Mouse (Mus musculus) right cerebral cortex, adult 2 months (tissue): ENCODE measurements around the gene Cdc73.
"Not testable (repeated sequence)": the region's sequence is repeated elsewhere in the genome, so short reads cannot be mapped to it uniquely, and the experiment has no call there.

Experiments used
- DNase-seq, 2 experiments: peaks; one replicate each; pipeline ENCODE4 v3.0.0; 2021 to 2022; ENCODE audit warnings: low spot score in 2 of 2

The Cdc73 gene

DNA sequence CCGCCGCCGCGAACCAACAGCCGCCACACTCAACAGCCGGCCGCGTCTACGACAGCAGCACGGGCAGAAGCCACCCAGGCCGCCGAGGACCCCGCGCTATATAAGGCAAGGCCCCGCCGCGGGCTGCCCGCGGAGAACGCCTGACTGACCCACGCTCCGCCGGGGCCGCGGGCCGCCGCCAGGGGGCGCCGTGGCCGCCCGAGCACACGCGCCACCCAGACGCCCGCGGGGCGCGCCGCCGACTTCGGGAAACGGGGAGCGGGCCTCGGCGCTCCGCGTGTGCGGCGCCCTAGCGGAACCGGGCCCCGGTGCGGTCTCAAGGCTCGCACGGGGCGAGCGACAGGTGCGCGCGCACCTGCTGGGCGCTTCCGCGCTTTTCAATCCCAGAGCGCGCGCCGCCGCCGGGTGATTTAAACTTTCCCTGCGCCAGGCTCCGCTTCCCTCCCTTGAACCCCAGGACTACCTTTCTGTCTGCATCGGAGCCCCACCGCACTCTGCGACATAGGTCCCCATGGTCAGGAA lies at the start of gene Cdc73:
Cdc73 (minus strand) TSS at position 153 of the 522 bp plus-strand sequence.
- peak; percentile 85 to 91 for DNase-seq

DNA sequence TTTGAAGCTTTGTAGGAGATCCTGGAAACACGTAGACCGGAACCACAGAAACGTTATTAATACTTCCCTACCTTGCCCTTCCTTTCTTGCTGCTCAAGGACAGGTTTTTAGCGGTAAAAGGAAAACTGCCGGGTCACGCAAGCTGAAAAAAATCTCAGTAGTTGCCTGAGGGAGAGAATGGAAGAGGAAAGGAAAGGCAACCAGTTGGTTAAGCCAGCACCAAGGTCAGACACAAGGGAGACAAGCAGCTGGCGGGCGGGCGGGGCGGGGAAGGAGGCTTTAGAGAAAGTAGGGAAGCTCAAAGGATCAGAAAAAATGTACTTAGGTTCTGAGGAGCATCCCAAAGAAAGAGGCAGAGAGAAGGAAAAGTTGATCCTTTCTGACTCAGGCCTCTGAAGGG lies 43.2 kb upstream of the Cdc73 start:
- no peak for DNase-seq

DNA sequence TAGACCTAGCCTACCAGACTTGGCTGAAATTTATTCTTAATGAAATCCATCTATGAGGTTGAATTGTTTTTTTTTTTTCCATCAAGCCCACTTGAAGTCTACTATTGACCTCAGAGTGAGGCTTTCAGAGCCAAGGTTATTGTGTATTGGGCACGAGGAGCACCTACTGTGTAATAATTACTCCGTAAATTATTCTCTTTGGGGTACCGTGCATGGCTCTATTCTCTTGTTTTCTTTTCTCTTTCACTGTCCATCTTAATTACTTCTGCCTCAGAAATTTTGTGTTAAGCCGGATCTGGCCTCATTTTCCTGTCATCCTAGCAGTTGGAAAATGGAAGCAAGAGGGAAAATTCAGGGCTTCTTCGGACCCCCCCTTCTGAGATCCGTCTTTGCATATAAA lies 39.5 kb upstream of the Cdc73 start:
- DNase-seq = no peak

DNA sequence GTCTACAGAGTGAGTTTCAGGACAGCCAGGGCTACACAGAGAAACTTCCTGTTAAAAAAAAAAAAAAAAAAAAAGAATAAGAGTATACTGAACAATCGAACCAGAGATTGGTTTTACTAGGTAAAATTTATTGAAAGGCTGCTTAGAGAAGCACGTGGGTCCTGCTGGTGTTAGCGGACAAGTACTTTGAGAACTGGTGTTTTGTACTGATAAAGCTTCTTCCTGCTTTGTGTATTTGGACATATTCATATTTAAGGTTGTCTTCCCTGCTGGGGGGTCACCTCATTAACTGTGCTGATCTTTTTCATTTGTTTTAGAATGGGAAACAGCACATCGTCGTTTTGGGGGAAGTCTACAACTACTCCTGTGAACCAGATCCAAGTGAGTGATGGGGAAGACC lies 38.6 kb upstream of the Cdc73 start:
- no peak for DNase-seq

DNA sequence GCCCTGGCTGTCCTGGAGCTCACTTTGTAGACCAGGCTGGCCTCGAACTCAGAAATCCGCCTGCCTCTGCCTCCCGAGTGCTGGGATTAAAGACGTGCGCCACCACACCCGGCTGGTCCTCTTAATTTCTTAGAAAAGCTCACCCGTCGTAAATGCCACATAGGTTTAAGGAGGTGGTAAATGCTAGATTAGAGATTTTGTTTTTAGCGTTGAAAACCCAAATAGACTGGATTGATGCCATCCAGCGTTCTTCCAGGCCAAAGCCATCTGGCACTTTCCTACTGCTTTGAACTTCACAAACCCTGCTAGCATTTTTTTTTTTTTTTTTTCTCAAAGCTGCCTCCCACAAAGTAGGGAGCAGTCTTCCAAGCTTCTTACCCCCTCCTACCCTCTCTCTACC lies 37.9 kb upstream of the Cdc73 start:
- peak in 1 of 2 experiments; percentile 31 for DNase-seq

DNA sequence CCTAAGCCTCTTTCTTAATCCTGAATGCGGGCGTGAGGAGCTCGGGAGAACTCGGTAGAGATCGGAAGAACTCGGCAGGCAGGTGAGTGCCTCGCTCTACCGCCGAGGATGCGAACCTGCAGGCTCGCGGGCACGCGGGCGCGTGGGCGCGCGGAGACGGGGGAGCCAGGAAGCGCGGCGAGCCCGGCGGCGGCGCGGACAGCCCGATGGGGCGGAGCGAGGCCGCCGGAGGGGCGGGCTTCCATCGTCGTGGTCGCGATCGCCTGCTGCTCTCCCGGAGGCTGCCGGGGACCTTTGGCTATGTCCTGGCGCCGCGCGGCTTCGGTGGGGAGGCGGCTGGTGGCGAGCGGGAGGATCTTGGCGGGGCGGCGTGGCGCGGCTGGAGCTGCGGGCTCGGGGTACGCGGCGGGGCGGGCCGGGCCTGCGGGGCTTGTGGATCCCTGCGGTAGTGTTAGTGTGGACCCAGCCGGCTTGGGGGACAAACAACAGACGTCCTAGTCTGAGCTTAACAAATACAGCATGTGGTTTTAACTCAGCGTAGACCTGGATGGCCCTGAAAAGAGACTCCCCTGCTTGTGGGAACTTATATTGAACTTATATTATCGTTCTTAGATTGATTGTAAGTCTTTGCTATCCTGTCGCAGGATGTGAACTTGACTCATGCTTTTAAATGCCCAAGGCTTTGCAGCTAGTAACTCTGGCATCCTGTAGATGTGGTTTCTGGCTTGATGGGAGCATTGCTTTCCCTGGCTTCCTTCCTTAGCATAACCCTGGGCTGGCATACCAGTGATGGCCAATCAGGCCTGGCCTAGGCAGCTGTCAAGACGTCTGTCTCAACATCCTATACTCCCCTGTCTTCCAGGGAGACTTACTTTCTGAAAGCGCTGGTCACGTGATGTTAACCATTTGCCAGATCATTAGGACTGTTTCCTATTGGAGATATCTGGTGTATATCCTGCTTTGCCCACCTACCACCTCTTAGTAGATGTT lies 37.0 kb upstream of the Cdc73 start:
- peak; percentile 89 to 91 for DNase-seq

DNA sequence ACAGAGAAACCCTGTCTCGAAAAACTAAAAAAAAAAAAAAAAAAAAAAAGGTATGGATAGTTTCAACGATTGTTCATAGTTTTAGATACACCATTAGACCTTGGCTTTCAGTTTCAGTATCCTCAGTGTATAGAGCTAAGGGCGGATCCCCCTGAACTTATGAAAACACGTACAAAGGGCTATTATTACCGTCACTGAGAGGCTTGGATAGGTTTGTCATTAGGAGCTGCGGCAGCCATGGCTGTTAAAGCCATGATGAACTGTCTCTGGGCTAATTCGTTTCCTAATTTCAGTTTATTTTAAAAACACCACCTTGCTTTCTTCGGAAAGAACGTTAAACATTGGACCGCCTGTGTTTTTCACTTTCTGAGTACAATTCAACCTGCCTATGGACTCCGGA lies 36.1 kb upstream of the Cdc73 start:
- no peak for DNase-seq

DNA sequence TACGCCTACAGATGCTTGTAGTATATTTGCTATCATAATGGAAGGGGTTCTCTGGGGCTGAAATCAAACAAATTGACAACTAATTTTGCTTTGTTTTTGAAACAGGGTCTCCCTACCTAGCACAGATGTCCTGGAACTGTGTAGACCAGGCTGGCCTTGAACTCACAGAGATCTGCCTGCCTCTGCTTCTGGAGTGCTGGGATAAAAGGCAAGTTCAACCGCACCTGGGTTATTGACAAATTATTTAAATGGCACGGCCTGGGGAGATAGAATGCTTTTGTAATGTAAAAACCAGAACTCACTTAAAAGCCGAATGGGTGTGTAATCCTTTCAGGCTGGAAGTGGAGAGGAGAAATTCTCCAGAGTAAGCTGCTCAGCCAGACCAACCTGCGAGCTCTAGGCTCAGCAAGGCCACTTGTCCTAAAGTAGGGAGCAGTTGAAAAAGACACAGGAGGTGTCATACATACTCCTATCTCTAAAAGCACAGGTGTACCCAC lies 31.3 kb upstream of the Cdc73 start:
- no peak for DNase-seq

DNA sequence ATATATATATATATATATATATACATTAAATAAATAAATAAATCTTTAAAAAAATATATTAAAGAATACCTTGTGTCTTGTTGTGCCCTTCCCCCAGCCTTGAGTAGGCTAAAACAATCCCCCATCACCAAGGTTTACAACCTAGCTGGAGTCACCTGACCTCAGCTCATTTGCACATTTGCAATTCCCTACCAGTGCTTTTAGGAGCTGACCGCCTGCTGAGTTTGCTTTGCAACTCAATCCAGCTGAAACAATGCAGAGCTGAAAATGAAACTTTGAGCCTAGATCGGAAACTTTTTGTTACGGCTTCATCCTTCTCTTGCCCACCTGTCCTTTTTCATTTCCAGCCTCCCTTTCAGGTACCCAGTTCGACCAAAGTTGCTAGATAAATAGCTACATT lies 29.0 kb upstream of the Cdc73 start:
- no peak for DNase-seq

DNA sequence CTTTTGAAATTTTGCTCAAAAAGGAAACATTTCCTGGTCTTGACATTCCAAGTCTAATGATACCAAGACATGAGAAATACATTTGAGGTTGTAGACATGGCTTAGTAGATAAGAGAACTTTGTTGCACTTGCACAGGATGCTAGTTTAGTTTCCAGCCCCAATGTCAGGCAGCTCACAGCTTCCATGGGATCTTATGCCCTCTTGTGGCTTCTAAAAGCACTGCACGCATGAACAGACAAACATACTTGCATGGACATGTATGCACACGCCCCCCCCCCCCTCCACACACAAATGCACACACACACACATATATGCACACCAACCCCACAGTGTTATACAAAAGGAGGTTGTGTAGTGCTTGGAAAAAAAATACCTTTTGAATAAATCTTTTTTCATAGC lies 28.2 kb upstream of the Cdc73 start:
- no peak for DNase-seq

DNA sequence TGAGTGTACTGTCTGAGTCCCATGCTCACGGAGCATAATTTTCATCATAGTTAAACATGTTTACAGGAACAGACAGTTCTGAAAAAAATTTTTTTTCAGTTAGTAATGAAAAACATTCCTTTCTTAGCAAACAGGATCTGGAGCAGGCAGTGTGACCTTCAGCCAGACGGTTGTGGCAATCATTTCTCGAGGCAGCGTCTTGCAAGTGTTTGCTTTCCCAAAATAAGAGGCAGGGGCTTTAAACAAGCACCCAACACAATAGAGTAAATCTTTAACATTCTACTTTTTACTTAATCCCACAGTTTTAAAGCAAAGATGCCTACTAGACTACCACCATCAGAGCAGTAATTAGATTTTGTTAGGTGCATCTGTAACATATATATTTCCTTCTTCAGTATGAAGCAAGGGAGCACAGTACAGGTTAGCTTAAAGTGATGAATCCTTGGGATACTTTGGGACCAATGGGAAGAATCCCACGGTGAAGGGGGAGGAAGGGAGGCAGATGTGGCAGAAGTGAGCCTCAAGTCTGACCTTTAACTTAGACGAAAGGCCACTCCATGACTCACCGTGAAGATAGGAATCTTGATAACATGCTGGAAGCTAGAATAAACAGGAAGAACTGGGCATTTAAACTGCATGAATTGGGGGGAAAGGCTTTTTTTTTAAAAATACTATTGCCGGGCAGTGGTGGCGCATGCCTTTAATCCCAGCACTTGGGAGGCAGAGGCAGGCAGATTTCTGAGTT lies 25.2 kb upstream of the Cdc73 start:
- DNase-seq = no peak

DNA sequence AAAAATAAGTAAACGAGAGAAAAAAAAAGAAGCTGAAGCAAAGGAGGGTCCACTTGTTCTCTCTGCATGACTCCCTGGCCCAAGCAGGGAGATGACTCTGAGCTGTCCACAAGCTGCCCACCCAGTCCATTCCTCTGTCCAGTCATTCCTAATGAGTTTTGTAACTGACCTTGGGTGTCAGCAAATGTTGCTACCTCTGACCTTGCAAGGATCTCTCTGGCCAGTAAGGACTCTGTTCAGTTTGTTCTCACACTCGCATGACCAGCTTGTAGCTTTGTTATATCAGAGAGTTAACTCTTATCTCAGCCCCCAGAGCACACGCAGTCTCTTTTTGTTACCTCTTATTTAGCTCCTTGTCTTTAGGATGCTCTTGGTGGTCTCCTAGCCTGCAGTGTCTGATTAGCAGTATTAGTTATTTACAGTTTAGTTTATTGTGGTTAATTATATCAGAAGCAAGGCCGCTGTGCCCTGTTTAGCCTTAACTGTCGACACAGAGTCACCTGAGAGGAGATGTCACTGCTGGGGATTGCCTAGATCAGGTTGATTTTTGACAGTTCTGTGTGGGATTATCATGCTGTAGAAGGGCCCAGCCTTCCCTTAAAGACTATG lies 21.9 kb upstream of the Cdc73 start:
- DNase-seq = no peak

DNA sequence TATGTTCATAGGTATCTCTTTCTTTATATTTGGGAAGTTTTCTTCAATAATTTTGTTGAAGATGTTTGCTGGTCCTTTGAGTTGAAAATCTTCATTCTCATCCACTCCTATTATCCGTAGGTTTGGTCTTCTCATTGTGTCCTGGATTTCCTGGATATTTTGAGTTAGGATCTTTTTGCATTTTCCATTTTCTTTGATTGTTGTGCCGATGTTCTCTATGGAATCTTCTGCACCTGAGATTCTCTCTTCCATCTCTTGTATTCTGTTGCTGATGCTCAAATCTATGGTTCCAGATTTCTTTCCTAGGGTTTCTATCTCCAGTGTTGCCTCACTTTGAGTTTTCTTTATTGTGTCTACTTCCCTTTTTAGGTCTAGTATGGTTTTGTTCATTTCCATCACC lies 13.3 kb upstream of the Cdc73 start, which contains the start of gene Glrx2:
Glrx2 (plus strand) TSS at position 301 of the 400 bp plus-strand sequence.
- DNase-seq = not testable (repeated sequence)

DNA sequence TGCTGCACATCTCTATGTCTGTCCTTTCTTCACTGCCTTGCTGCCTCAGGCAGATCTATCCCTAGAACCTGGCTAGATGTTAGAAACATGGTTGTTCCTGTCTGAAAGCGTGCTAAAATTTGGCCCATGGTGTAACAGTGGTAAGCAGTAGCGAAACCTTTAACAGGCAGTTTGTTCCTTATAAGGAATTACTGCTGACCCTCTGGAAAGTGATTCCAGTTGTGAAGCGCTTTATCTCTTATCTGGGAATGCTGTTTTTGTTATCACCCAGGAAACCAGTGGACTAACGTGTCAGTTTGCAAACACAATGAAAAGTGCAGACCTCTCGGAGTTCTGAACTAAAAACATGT lies 7.9 kb upstream of the Cdc73 start:
- no peak for DNase-seq

DNA sequence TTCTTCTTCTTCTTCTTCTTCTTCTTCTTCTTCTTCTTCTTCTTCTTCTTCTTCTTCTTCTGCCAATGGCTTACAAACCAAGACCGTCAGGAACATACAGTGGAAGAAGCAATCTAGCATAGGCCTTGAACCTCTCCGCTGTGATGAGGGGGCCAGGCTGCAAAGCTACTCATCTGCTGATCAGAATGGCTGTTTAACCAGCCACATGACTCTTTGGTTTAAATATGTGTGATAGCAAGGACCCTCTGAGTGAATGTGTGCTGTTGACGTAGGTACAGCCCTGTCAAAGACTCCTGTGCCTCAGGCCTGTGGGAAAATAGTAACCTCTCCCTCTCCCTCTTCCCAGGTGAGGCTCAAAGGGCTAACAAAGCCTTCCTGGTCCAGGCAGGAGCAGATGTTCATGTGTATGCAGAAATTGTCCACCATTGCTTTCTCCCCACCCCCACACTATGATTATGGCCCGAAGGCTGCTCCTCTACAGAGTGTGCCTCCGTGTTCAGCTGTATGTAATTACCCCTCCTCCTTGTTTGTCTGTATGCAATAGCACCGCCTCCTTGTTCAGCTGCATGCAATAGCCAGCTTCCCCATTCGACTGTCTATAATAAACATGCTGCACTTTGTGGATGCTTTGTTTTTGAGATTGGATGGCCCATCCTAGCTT lies 7.4 kb upstream of the Cdc73 start:
- no peak for DNase-seq

DNA sequence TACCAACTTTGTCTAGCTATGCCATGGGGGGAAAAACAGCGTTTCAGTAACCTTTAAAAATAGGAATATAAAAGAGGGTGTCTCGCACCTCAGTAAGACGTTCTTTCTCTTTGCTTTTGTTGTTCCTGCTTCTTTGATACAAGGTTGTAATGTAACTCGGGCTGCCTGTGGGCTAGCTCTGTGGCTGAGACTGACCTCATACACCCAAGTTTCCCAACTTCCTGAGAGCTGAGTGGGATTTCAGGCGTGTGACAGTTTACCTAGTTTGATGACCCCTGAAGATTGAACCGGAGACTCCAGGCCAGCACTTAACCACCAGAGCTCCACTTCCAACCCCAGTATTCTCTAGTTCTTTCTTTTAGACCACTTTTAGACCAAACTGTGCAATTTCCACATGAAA lies 5.7 kb upstream of the Cdc73 start:
- DNase-seq = no peak

DNA sequence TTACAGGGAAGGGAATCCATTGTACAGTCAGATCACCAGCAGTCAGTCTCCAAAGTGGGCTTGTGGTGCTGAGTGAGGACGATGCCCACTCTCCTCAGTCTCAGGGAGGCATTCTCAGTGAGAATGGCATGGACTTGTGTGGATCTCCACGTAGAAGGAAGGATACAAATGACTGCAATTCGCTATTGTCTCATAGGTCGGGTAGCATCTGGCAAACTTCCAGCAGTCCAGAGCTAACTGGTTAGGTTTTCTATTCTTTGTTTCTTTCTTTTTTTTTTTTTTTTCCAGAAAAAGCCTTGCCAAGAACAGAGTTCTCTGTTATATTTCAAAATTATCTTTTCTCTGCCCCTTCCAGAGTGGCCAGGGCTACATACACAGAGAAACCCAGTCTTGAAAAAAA lies 4.3 kb upstream of the Cdc73 start:
- no peak for DNase-seq

DNA sequence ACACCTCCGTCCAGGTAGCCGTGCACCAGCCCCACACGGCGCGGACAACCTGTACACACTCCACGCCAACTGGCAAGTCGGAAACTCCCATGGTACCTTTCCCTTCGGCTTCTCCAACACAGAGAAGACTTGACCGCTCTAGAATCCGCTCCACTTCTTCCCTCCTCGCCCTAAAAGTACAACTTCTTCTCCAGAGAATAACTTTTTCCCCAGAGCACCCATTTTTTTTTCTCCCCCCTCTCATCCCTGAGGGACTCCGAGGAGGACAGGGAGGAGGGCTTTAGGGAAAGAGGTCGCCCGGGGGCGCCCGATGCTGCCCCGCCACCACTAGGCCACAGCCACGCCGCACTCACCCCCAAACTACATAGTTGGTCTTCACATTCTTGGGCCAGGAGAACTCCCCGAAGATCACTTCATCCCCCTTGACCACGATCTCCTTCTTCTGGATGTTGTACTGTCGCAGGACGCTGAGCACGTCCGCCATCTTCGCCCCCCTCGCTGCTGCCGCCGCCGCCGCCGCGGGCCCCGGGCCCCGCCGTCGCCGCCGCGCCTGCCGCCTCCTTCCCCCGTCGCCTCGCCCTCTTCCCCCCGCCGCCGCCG lies 452 bp downstream of the Cdc73 start:
- no peak for DNase-seq

DNA sequence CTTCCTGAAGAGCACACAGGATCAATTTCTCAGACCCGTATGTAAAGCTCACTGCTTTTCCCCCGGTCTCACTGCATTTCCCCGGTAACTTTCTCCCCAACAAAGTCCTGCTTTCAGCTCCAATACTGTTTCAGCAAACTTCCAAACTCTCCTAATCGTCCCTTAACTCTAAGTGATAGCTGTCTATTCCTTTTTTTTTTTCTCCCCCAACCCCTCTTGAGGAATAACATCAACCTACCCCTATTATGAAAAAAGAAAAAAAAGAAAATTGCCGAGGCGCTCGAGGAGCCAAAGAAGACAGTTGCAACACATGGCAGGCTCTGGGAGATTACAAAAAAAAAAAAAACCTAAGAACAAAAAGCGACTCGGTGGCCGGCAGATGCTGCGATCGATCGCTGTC lies 957 bp downstream of the Cdc73 start:
- DNase-seq = no peak

DNA sequence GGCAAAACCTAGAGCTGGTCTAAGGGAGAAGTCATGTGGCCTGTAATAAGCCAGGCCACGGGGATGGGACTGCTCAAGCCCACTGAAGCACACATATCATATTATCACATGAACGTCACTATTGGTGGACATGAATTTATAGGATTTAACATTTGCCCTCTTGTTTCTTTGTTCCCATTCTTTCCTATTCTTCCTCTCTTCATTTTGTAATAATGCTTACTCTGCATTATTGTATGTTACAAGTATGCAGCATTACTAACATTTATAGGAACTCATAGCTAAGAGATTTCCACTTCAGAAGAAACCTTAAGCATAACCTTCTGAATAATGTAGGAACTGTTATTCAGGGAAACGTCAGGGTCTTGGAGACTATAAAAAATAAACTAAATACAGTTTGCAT lies 17.8 kb downstream of the Cdc73 start:
- DNase-seq = no peak

DNA sequence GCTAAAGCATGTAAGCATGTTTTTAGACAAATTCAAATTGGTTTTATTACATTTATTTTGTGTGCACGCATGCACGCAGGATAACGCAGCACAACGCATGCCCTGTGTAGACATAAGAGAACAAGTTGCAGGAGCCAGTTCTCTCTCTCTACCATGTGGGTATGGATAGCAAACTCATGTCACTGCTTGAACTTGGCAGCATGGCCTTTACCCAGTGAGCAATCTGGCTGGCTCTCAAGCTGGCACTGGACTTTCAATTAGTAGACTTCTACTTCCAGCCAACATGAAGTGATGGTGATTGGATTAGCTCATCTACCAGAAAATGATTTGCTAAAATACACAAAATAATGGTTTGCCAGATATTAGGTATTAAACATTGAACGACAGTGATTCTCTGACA lies 21.6 kb downstream of the Cdc73 start:
- DNase-seq = no peak
